Mouse (Mus musculus) midbrain, embryonic 16.5 days (tissue): ENCODE data around the gene Ppa1. TPM values are rescaled to one million over a fixed set of nuclear protein-coding genes. Genes with fewer than 3 reads are reported as not detected.

ENCODE experiments used
- ATAC-seq: fragments of 200-750 bp; cut with Nextera tagmentation; 2 replicates; pipeline ENCODE4 v1.8.0; 2017; ENCODE audit warnings: moderate TSS enrichment
- H3K27ac ChIP-seq: fragments of 300-500 bp; sonication (generic); 2 replicates; pipeline ENCODE4 v1.5.1; 2014; ENCODE audit warnings: mild to moderate bottlenecking, low read length, mixed read lengths
- H3K27me3 ChIP-seq: fragments of 300-500 bp; sonication (generic); 2 replicates; pipeline ENCODE4 v1.6.1; 2014; ENCODE audit warnings: low read depth, low read length, mixed read lengths; ENCODE audit not compliant: control insufficient read depth, insufficient read depth
- H3K36me3 ChIP-seq: fragments of 300-500 bp; sonication (generic); 2 replicates; pipeline ENCODE4 v1.6.1; 2014; ENCODE audit warnings: mild to moderate bottlenecking, low read length, moderate library complexity, mixed read lengths; ENCODE audit not compliant: control insufficient read depth, insufficient read depth
- H3K4me1 ChIP-seq: fragments of 300-500 bp; sonication (generic); 2 replicates; pipeline ENCODE4 v1.6.1; 2014; ENCODE audit warnings: mild to moderate bottlenecking, low read length, mixed read lengths; ENCODE audit not compliant: control insufficient read depth, insufficient read depth
- H3K4me2 ChIP-seq: fragments of 300-500 bp; sonication (generic); 2 replicates; pipeline ENCODE4 v1.6.1; 2014; ENCODE audit warnings: mild to moderate bottlenecking, low read length, mixed read lengths
- H3K4me3 ChIP-seq: fragments of 300-500 bp; sonication (generic); 2 replicates; pipeline ENCODE4 v1.5.1; 2014; ENCODE audit warnings: low read depth, mild to moderate bottlenecking, low read length, moderate library complexity, mixed read lengths
- H3K9ac ChIP-seq: fragments of 300-500 bp; sonication (generic); 2 replicates; pipeline ENCODE4 v1.6.1; 2014; ENCODE audit warnings: low read depth, low read length, mixed read lengths
- H3K9me3 ChIP-seq: fragments of 300-500 bp; sonication (generic); replicated peaks from 2 replicates; pipeline ENCODE4 v1.6.1; 2014; ENCODE audit warnings: mild to moderate bottlenecking, low read length, mixed read lengths; ENCODE audit not compliant: control insufficient read depth, poor library complexity, severe bottlenecking
- WGBS: fragments of 180-500 bp; shearing (Covaris S2); extraction: QIAGEN DNeasy Blood & Tissue Kit; methylation state at CpG from one replicate; pipeline ENCODE4 v1.1.7; 2014; 5-methylcytosine and 5-hydroxymethylcytosine counted together
- polyA plus RNA-seq: library from polyadenylated mRNA; unstranded; fragments of >200 nt; fragmentation: Nextera tagmentation; extraction: Ambion mirVana; gene quantifications from 2 replicates; pipeline ENCODE4 v1.2.1, GENCODE M21; 2015

Gene Ppa1
- polyA plus RNA-seq, 1 experiment from 2014 or later, result 221 TPM

- Histone ChIP-seq H3K4me1 (no peaks in the 10 kb centered on the region), H3K4me2 (no peak overlapping the region), H3K4me3 (no peak overlapping the region), H3K9me3 (no peaks in the 10 kb centered on the region), H3K36me3 (no peaks in the 10 kb centered on the region), H3K27ac (no peak overlapping the region), H3K9ac (no peak overlapping the region), H3K27me3 (no peaks in the 10 kb centered on the region)
- ATAC-seq, result no peak
- WGBS, result 86% methylated on average over 10 of the region's 10 CpGs
Observed at GRCm38 (mm10) chr10:61632445-61632844, 15.9 kb upstream of the Ppa1 start.

- Histone ChIP-seq H3K4me2 (no peak overlapping the region), H3K9me3 (no peaks in the 10 kb centered on the region), H3K27me3 (no peaks in the 10 kb centered on the region), H3K36me3 (no peaks in the 10 kb centered on the region), H3K27ac (no peak overlapping the region), H3K9ac (no peak overlapping the region), H3K4me3 (no peak overlapping the region), H3K4me1 (no peaks in the 10 kb centered on the region)
- ATAC-seq, result no peak
- 79% methylated on average over 7 of the region's 7 CpGs for WGBS
Observed at GRCm38 (mm10) chr10:61637055-61637454, 11.3 kb upstream of the Ppa1 start.

GRCm38 (mm10) chr10:61640363-61640762 lies 8.0 kb upstream of the Ppa1 start:
- H3K27ac ChIP-seq, result no peak overlapping the region
- 71% methylated on average over 4 of the region's 4 CpGs for WGBS
- no peak for ATAC-seq
- no peak overlapping the region for H3K4me3 ChIP-seq
- H3K27me3 ChIP-seq, result no peaks in the 10 kb centered on the region
- no peak overlapping the region for H3K9ac ChIP-seq
- H3K4me2 ChIP-seq, result no peak overlapping the region
- H3K36me3 ChIP-seq, result no peaks in the 10 kb centered on the region
- H3K9me3 ChIP-seq, result no peaks in the 10 kb centered on the region
- H3K4me1 ChIP-seq, result no peaks in the 10 kb centered on the region

- H3K4me1 ChIP-seq, result peaks cover 4% of the 10 kb centered on the region
- no peak overlapping the region for H3K4me2 ChIP-seq
- H3K9me3 ChIP-seq, result no peaks in the 10 kb centered on the region
- H3K9ac ChIP-seq, result no peak overlapping the region
- H3K27me3 ChIP-seq, result no peaks in the 10 kb centered on the region
- H3K27ac ChIP-seq, result no peak overlapping the region
- no peaks in the 10 kb centered on the region for H3K36me3 ChIP-seq
- 75% methylated on average over 7 of the region's 7 CpGs for WGBS
- no peak overlapping the region for H3K4me3 ChIP-seq
- no peak for ATAC-seq
Observed at GRCm38 (mm10) chr10:61646557-61646956, 1.8 kb upstream of the Ppa1 start.

- H3K36me3 ChIP-seq, result no peaks in the 10 kb centered on the region
- peaks cover 4% of the 10 kb centered on the region for H3K4me1 ChIP-seq
- peak overlapping the region; percentile 77 for H3K4me3 ChIP-seq
- no peaks in the 10 kb centered on the region for H3K9me3 ChIP-seq
- H3K27ac ChIP-seq, result peak overlapping the region; percentile 82
- H3K27me3 ChIP-seq, result no peaks in the 10 kb centered on the region
- peak overlapping the region; percentile 73 for H3K4me2 ChIP-seq
- peak overlapping the region; percentile 91 for H3K9ac ChIP-seq
- peak; percentile 67 for ATAC-seq
- 1% methylated on average over 49 of the region's 49 CpGs for WGBS
Observed at GRCm38 (mm10) chr10:61648737-61649645, 639 bp downstream of the Ppa1 start.

- peaks cover 4% of the 10 kb centered on the region for H3K4me1 ChIP-seq
- H3K27ac ChIP-seq, result no peak overlapping the region
- H3K4me2 ChIP-seq, result no peak overlapping the region
- no peak overlapping the region for H3K9ac ChIP-seq
- H3K36me3 ChIP-seq, result peaks cover 4% of the 10 kb centered on the region; the same call in 1 of the 2 replicates
- H3K27me3 ChIP-seq, result no peaks in the 10 kb centered on the region
- no peak overlapping the region for H3K4me3 ChIP-seq
- no peak for ATAC-seq
- H3K9me3 ChIP-seq, result no peaks in the 10 kb centered on the region
- WGBS, result 95% methylated on average over 4 of the region's 4 CpGs
Observed at GRCm38 (mm10) chr10:61654105-61654504, 5.8 kb downstream of the Ppa1 start.

- Histone ChIP-seq H3K4me2 (no peak overlapping the region), H3K9ac (no peak overlapping the region), H3K27me3 (no peaks in the 10 kb centered on the region), H3K4me1 (no peaks in the 10 kb centered on the region; the same call in none of the 2 replicates), H3K36me3 (peaks cover 10% of the 10 kb centered on the region), H3K9me3 (no peaks in the 10 kb centered on the region), H3K27ac (no peak overlapping the region), H3K4me3 (no peak overlapping the region)
- 92% methylated on average over 7 of the region's 7 CpGs for WGBS
- no peak for ATAC-seq
Observed at GRCm38 (mm10) chr10:61654691-61655090, 6.3 kb downstream of the Ppa1 start.

- no peak overlapping the region for H3K4me2 ChIP-seq
- H3K4me1 ChIP-seq, result no peaks in the 10 kb centered on the region; the same call in 1 of the 2 replicates
- 91% methylated on average over 3 of the region's 3 CpGs for WGBS
- H3K36me3 ChIP-seq, result peaks cover 13% of the 10 kb centered on the region
- H3K9ac ChIP-seq, result no peak overlapping the region
- H3K4me3 ChIP-seq, result no peak overlapping the region
- ATAC-seq, result no peak
- H3K9me3 ChIP-seq, result no peaks in the 10 kb centered on the region
- no peaks in the 10 kb centered on the region for H3K27me3 ChIP-seq
- no peak overlapping the region for H3K27ac ChIP-seq
Observed at GRCm38 (mm10) chr10:61655188-61655587, 6.8 kb downstream of the Ppa1 start.
